Mouse (Mus musculus) spleen, postnatal 4 days (tissue): ENCODE results near the gene Olfr493.

Experiments
- DNase-seq, 2 experiments: peaks; one replicate each; pipeline ENCODE4 v3.0.0; 2022; ENCODE audit warnings: low spot score in 2 of 2

Gene Olfr493

GRCm38 (mm10) chr7:108346879-108347278, at the start of gene Olfr493:
Gene Olfr493 (minus strand): TSS chr7:108346979.
- DNase-seq, result no peak

GRCm38 (mm10) chr7:108392867-108393266, 46.1 kb upstream of the Olfr493 start, which contains the start of gene Olfr495:
Gene Olfr495 (plus strand): TSS chr7:108393167.
- DNase-seq, result no peak

GRCm38 (mm10) chr7:108365035-108365434, 18.3 kb upstream of the Olfr493 start, which contains the start of gene Olfr494:
Gene Olfr494 (plus strand): TSS chr7:108365335.
- DNase-seq, result no peak

- DNase-seq, result no peak
Measured at GRCm38 (mm10) chr7:108323574-108323973, 23.2 kb downstream of the Olfr493 start, which contains the start of gene Olfr492. Gene Olfr492 (minus strand): TSS chr7:108323674.

GRCm38 (mm10) chr7:108313151-108313550, 33.6 kb downstream of the Olfr493 start, which contains the start of gene Olfr491:
Gene Olfr491 (plus strand): TSS chr7:108313451.
- no peak for DNase-seq
